Mouse (Mus musculus) lung, embryonic 14.5 days (tissue): ENCODE data around the gene Chid1. TPM values are rescaled to one million over a fixed set of nuclear protein-coding genes. Genes with fewer than 3 reads are reported as not detected.

Experiments
- ATAC-seq: fragments of 200-750 bp; cut with Nextera tagmentation; 2 replicates; pipeline ENCODE4 v1.8.0; 2017; ENCODE audit warnings: mild to moderate bottlenecking, moderate TSS enrichment, moderate library complexity; ENCODE audit not compliant: insufficient read depth
- DNase-seq: peaks from one replicate; pipeline ENCODE4 v3.0.0-alpha.2; 2015
- H3K27ac ChIP-seq: fragments of 300-500 bp; sonication (generic); 2 replicates; pipeline ENCODE4 v1.5.1; 2014; ENCODE audit warnings: low read depth, mild to moderate bottlenecking, moderate library complexity
- H3K27me3 ChIP-seq: fragments of 300-500 bp; sonication (generic); 2 replicates; pipeline ENCODE4 v1.6.1; 2014; ENCODE audit warnings: low read length, control low read depth; ENCODE audit not compliant: insufficient read depth
- H3K36me3 ChIP-seq: fragments of 300-500 bp; sonication (generic); 2 replicates; pipeline ENCODE4 v1.6.1; 2014; ENCODE audit warnings: control low read depth; ENCODE audit not compliant: insufficient read depth
- H3K4me1 ChIP-seq: fragments of 300-500 bp; sonication (generic); 2 replicates; pipeline ENCODE4 v1.6.1; 2014; ENCODE audit warnings: antibody characterized with exemption, control low read depth; ENCODE audit not compliant: insufficient read depth
- H3K4me2 ChIP-seq: fragments of 300-500 bp; sonication (generic); 2 replicates; pipeline ENCODE4 v1.6.1; 2014; ENCODE audit warnings: mild to moderate bottlenecking
- H3K4me3 ChIP-seq: fragments of 300-500 bp; sonication (generic); 2 replicates; pipeline ENCODE4 v1.5.1; 2014; ENCODE audit warnings: low read depth, low read length
- H3K9ac ChIP-seq: fragments of 300-500 bp; sonication (generic); 2 replicates; pipeline ENCODE4 v1.6.1; 2014
- H3K9me3 ChIP-seq: fragments of 300-500 bp; sonication (generic); 2 replicates; pipeline ENCODE4 v1.6.1; 2016; ENCODE audit warnings: low read depth, low read length, control low read depth
- CTCF ChIP-seq: IDR thresholded peaks from 2 replicates; pipeline ENCODE4 v1.5.1; 2016; ENCODE audit warnings: antibody characterized with exemption, low read depth
- WGBS: fragments of 180-500 bp; shearing (Covaris S2); extraction: QIAGEN DNeasy Blood & Tissue Kit; methylation state at CpG from one replicate; pipeline ENCODE4 v1.1.7; 2014; 5-methylcytosine and 5-hydroxymethylcytosine counted together
- polyA plus RNA-seq: library from polyadenylated mRNA; unstranded; fragments of >200 nt; fragmentation: Nextera tagmentation; extraction: Ambion mirVana; gene quantifications from 2 replicates; pipeline ENCODE4 v1.2.1, GENCODE M21; 2014

The Chid1 gene
- polyA plus RNA-seq, 1 experiment from 2014 or later: 33.0 TPM

DNA sequence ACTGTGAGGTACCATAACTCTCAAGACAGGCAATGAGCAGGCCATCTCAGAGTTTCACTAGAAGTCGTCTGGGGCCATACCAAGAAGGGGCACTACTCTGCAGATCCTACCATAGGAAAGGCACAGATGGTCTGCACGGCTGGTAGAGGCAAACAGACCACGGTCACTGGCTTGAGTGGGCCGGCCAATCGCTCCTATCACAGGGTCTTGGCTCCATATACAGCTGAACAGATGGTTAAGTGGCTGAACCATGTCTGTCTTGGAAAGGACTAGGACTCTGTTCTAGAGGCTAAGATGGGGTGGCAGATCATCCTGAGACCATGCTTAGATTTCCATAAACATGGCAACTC, 37.1 kb downstream of the Chid1 start:
- ATAC-seq: no peak
- 92% methylated on average over 5 of the region's 5 CpGs for WGBS
- no peak for DNase-seq
- H3K4me1 ChIP-seq: no peaks in the 10 kb centered on the region
- H3K36me3 ChIP-seq: 0 out of 2 replicates have a peak, but pooled peaks cover 4% of the 10 kb centered on the region
- TF ChIP-seq CTCF: no peak
- no peak overlapping the region for H3K9ac ChIP-seq
- H3K27ac ChIP-seq: no peak overlapping the region
- no peaks in the 10 kb centered on the region for H3K9me3 ChIP-seq
- H3K27me3 ChIP-seq: no peaks in the 10 kb centered on the region
- H3K4me3 ChIP-seq: no peak overlapping the region
- H3K4me2 ChIP-seq: no peak overlapping the region

GRCm38 (mm10) chr7:141501820-141502555, 37.7 kb downstream of the Chid1 start:
- H3K4me3 ChIP-seq: no peak overlapping the region
- no peaks in the 10 kb centered on the region for H3K4me1 ChIP-seq
- 0 out of 2 replicates have a peak, but pooled peaks cover 4% of the 10 kb centered on the region for H3K36me3 ChIP-seq
- no peaks in the 10 kb centered on the region for H3K9me3 ChIP-seq
- TF ChIP-seq CTCF: no peak
- DNase-seq (no peak), ATAC-seq (no peak)
- no peak overlapping the region for H3K4me2 ChIP-seq
- H3K27ac ChIP-seq: no peak overlapping the region
- WGBS: 80% methylated on average over 7 of the region's 7 CpGs
- H3K27me3 ChIP-seq: no peaks in the 10 kb centered on the region
- no peak overlapping the region for H3K9ac ChIP-seq

DNA sequence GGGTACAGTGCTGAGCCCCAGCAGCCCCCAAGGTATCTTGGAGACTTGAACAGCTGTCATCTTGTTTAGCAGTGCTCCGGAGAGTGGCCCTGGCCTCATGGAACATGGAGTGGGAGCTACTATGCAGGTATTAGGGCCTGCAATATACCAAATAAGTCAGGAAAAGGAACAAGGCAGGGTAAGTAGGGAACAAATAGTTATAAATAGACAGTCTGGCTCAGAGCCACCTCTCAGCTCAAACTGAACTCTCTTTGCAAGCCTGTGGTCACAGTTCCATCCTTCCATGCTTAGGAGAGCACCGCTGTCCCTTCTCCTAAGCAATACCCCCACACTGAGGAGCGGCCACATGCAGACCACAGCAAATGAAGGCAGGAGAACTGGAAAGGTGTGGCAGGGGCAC, 42.1 kb downstream of the Chid1 start:
- no peaks in the 10 kb centered on the region for H3K4me1 ChIP-seq
- no peak overlapping the region for H3K27ac ChIP-seq
- ATAC-seq: no peak
- no peak for TF ChIP-seq CTCF
- no peak overlapping the region for H3K9ac ChIP-seq
- H3K9me3 ChIP-seq: no peaks in the 10 kb centered on the region
- peaks cover 30% of the 10 kb centered on the region for H3K36me3 ChIP-seq
- DNase-seq: no peak
- H3K4me2 ChIP-seq: no peak overlapping the region
- no peak overlapping the region for H3K4me3 ChIP-seq
- no peaks in the 10 kb centered on the region for H3K27me3 ChIP-seq
- 91% methylated on average over 3 of the region's 3 CpGs for WGBS

DNA sequence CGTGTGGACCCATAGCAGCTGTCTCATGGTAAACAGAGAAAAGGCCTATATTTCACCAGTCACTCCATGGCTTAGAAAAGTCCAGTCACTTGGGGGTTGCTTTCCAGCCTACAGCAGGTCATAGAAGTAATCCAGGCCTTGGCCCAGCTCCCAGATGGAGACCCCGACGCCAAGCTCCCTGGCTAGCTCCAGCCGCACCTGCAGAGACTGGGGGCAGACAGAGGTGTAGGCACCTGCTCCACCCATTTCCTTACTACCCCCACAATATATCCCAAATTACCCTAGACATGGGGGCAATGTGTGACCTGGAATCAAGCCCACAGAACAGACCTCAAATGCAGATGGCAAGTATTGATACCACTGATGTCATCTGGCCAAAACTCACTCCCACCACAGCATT, 43.7 kb downstream of the Chid1 start:
- H3K4me1 ChIP-seq: no peaks in the 10 kb centered on the region
- no peak overlapping the region for H3K4me2 ChIP-seq
- WGBS: 75% methylated on average over 4 of the region's 4 CpGs
- H3K9me3 ChIP-seq: no peaks in the 10 kb centered on the region
- no peaks in the 10 kb centered on the region for H3K27me3 ChIP-seq
- DNase-seq (no peak), ATAC-seq (no peak)
- H3K9ac ChIP-seq: no peak overlapping the region
- no peak overlapping the region for H3K4me3 ChIP-seq
- TF ChIP-seq CTCF: no peak
- H3K36me3 ChIP-seq: peaks cover 46% of the 10 kb centered on the region
- no peak overlapping the region for H3K27ac ChIP-seq

GRCm38 (mm10) chr7:141495379-141495778, 44.3 kb downstream of the Chid1 start:
- TF ChIP-seq CTCF: no peak
- 76% methylated on average over 2 of the region's 2 CpGs for whole genome bisulfite sequencing
- no peak overlapping the region for H3K4me2 ChIP-seq
- peaks cover 51% of the 10 kb centered on the region for H3K36me3 ChIP-seq
- H3K27ac ChIP-seq: no peak overlapping the region
- H3K9me3 ChIP-seq: no peaks in the 10 kb centered on the region
- no peaks in the 10 kb centered on the region for H3K4me1 ChIP-seq
- no peak overlapping the region for H3K9ac ChIP-seq
- no peaks in the 10 kb centered on the region for H3K27me3 ChIP-seq
- no peak for DNase-seq
- no peak overlapping the region for H3K4me3 ChIP-seq
- no peak for ATAC-seq

GRCm38 (mm10) chr7:141493729-141494128, 45.9 kb downstream of the Chid1 start:
- DNase-seq: no peak
- Histone ChIP-seq H3K4me3 (no peak overlapping the region), H3K4me2 (no peak overlapping the region), H3K9me3 (no peaks in the 10 kb centered on the region), H3K9ac (no peak overlapping the region), H3K27ac (no peak overlapping the region), H3K36me3 (peaks cover 53% of the 10 kb centered on the region), H3K4me1 (no peaks in the 10 kb centered on the region), H3K27me3 (no peaks in the 10 kb centered on the region)
- no peak for ATAC-seq
- TF ChIP-seq CTCF: no peak
- WGBS: 70% methylated on average over 1 of the region's 1 CpGs

- no peak overlapping the region for H3K4me2 ChIP-seq
- TF ChIP-seq CTCF: no peak
- H3K9ac ChIP-seq: no peak overlapping the region
- H3K36me3 ChIP-seq: peaks cover 53% of the 10 kb centered on the region
- no peaks in the 10 kb centered on the region for H3K4me1 ChIP-seq
- no peak for DNase-seq
- H3K27me3 ChIP-seq: no peaks in the 10 kb centered on the region
- ATAC-seq: no peak
- H3K4me3 ChIP-seq: no peak overlapping the region
- no peaks in the 10 kb centered on the region for H3K9me3 ChIP-seq
- H3K27ac ChIP-seq: no peak overlapping the region
- 87% methylated on average over 5 of the region's 5 CpGs for WGBS
These were observed 46.9 kb downstream of the Chid1 start for GRCm38 (mm10) chr7:141492738-141493137.
